Mouse (Mus musculus): ENCODE data around the gene Pccb.

The Pccb gene

DNA sequence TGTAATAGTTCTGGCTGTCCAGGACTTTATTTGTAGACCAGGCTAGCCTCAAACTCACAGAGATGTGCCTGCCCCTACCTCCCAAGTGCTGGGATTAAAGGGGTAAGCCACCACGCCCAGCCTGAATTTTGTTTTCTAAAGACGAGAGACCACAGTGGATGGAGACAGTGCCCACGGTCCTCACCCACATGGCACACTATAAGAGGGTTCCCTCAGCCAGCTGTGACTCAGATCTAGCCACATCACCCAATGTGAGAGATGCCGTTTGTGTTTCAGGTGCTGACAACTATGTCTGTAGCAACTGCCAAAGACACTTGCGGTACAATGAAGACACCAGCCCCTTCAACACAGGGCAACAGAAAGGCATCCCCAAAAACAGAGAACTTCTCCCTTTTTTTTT, 47.7 kb downstream of the Pccb start:
- no peak for DNase-seq (ENCODE audit: low spot score in 2 of 2)

DNA sequence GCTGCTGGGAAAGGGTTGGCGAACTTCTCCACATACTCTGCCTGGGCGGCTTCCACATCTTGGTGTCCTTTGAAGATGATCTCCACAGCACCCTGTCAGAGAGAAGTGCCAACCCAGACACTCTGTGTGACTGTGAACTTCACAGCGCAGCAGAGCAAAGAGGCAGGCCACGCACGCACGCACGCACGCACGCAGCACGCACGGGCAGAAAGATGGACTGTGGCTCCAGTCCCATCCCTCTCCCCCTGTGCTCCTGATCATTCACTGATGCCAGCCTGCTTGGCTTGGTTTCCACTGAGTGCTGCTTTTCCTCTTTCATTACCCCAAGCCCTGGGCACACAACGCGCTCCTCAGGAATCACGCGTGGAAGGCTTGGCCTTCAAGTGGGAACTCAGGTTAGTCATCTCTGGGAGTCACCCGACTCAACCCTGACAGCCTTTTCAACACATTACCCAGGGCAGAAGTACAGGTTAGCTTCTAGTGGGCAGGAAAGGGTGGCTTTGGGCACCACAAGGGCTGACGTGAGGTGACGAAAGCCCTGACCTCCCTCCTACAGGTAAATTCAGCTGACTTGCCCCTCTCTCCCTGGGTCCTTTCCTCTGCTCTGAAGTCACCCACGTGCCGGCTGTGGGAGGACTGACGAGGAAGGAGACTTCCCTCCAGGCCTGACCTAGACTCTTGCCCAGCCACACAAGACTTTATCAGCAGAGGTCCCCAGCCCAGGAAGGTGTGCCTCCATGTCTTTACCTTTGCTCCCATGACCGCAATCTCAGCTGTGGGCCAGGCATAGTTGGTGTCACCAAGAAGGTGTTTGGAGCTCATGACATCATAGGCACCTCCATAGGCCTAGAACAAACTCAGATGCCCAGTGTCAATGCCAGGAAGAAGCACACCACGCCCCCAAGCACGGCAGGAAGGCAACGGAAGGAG, 50.1 kb downstream of the Pccb start:
- DNase-seq (ENCODE audit: low spot score in 2 of 2) = no peak

DNA sequence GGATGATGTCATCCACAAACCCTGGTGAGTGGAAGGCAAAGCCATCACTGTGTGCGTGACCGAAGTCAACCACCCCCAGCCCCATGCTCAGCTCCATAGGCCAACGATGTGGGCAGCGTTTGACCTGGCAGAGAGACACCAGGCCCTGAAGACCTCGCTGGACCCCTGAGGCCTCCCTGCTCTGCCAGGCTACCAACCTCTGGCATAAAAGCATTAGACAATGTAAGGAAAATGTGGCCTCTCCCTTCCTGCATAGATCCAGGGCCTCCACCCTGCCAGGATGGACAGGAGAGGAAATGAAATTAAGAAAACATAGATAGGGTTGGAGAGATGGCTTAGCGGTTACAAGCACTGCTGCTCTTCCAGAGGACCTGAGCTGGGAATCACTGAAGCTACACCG, 51.9 kb downstream of the Pccb start:
- no peak for DNase-seq (ENCODE audit: low spot score in 2 of 2)

DNA sequence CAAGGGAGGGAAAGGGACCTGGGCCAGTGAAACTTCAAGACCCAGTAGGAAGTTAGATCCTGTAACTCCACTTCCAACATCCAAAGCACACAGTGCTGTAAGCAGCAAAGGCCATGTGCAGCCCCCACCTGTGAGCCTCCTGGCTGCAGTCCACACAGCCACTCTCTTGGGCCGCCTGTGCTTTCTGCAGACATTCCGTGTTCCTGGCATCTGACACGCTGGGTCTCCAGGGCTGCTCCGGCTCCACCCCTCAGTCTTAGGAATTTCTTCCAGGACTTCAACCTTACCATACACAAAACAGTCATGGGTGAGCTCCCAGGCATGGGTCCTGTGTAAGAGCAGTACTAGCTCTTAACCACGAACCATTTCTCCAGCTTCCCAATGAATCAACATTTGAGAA, 55.4 kb downstream of the Pccb start:
- DNase-seq (ENCODE audit: low spot score in 2 of 2) = no peak

DNA sequence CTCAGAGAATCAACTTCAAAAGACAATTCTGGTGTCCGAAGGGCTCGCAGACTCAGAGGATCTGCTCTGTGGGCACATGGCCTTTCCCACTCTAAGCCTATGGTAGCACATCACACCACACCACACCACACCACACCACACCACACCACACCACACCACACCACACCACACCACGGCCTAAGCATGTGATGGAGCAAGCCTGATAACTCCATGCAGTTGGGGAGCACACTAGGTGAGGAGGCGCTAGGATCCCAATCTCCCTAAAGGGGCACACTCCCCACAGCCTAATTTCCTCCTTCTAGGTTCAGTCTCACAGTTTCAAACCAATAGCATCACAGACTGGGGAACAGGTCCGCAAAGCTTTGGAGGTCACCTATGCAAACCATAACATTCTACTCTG, 56.0 kb downstream of the Pccb start:
- no peak for DNase-seq (ENCODE audit: low spot score in 2 of 2)

DNA sequence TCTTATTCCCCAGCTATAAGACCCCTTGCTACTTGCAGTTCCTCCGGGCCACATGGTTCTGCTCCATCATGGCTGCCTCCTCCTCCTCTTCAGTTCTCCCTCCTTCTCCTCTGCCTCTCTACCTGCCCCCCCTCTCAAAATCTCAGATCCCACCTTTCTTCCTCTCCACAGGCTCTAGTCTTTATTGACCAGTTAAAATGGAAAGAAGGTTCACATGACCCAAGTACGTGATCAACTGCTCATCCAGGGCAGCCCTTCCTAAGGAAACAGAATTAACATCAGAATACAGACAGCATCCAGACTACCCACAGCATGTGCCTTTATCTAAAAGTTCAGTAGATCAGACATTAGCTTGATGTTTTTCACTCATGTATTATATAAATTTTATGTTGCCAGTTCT, 65.2 kb downstream of the Pccb start:
- DNase-seq (ENCODE audit: low spot score in 2 of 2) = no peak

DNA sequence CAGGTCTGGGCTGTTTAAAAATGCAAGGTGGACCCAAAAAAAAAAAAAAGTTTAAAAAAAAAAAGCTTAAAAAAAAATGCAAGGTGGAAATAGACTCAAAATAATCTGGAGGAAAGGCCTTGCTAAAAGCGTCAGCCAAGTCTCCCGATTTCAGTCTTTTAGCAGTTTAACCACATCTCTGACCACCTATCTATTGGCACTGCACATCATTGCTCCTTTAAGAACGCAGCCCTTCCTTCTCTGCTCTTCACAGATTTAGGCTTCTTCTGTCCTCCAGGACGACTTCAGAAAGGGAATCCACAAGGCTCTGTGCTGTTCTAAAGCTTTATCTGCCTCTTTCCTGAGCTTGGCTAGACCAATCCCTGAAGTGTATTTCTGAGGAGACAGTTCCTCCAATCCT, 70.6 kb downstream of the Pccb start:
- no peak for DNase-seq (ENCODE audit: low spot score in 2 of 2)

DNA sequence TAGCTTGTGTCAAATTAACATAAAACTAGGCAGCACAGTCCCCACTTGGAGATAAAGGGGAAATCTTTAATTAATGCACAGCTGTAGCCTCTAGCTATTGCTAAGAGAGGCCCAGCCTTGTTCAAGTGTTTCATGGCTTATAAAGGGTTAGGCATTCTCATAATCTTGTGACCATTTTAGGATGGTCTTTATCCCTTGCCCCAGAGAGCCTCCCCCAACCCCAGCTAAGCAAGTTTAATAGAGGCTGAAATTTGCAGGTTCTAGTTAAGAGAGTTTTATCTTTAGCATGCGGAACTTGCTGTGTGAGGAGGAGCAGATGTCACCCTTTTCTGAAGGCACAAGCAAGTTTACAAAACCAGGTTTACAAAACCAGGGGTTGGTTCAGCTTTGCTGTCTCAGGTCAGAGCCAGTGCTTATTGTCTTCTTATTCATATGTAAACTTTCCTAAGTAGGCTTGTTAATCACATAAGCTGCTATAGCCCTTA, 71.2 kb downstream of the Pccb start:
- no peak for DNase-seq (ENCODE audit: low spot score in 2 of 2)

DNA sequence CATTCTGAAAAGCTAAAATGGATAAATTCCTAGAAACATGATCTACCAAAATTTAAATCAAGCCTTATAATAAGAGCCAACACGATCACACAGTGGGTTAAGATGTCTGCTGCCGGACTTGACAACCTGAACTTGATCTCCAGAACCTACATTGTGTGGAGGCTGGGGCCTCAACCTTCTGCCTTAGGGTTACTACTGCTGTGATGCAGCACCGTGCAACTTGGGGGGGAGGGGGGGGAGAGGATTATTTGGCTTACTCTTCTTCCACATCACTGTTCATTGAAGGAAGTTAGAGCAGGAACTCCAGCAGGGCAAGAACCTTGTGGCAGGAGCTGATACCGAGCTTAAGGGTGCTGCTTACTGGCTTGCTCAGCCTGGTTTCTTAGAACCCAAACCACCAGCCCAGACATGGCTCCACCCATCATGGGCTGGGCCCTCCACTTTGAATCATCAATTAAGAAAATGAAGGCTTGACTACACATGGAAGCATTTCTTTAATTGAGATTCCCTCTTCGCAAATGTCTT, 71.7 kb downstream of the Pccb start:
- no peak for DNase-seq (ENCODE audit: low spot score in 2 of 2)

DNA sequence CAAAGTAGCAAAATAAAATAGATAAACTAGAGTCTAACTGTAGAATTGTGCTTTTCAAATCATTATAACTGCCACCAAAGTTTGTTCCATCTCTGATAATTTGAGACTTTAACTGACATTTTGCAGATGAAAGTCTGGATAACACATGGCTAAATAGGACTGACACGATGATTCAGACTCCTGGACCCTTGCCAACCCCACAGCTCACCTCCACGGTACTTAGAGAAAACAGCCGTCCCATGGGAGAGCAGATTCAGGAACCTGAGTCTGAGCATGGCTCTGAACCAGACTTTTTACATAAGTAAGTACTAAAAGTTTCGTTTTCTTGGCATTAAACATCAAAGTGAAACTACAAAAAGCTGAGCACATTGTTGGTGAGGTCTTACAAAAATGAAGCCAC, 83.2 kb downstream of the Pccb start:
- no peak for DNase-seq (ENCODE audit: low spot score in 2 of 2)

DNA sequence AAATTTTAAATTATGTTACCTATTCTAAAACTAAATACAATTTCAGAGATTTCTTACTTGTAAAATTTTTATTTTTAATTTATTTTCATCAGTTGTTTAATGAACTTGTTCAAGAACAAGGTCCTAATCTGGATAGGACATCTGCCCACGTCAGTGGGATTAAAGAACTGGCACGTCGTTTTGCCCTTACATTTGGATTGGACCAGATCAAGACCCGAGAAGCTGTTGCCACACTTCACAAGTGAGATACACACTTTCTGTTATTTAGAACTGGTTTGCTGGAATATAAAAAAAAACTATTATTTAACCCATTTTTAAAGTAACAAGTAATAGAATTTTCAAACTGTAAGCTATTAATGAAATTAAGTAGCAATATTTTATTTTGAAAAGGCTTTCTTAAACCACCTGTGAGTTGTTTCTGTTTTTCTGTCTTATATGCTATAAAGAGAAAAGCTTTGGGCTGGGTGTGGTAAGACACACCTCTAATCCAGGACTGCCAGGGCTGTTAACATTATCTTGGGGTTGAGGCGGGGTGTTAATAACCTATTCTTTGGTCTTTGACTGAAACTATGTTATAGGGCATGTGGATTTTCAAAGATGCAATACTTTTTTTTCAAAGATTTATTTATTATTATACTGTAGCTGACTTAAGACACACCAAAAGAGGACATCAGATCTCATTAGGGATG, 89.9 kb downstream of the Pccb start:
- no peak for DNase-seq (ENCODE audit: low spot score in 2 of 2)

DNA sequence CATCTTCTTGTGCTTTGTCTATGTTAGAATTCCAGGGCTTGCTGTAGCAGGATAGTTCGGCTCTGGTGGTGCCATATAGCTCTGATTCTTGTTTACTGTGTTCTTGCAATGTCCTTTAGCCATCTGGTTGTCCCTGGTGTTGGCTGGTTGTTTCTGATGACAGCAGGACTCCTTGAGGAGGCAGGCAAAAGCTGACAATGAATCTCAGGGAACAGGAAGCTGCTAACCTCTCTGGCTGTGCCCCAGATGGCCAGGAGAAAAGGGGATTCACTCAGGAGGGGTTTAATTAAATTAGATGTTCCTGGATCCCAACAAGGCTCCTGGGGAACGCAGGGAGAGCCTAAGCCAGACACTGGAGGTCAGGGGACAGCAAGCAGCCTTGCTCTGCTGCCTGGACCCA, 92.7 kb downstream of the Pccb start:
- no peak for DNase-seq (ENCODE audit: low spot score in 2 of 2)
